Mouse (Mus musculus): ENCODE measurements around the gene Zan.

The Zan gene

GRCm38 (mm10) chr5:137334317-137334716 lies 142.5 kb downstream of the Zan start:
- in situ Hi-C loops (cut with MboI; ENCODE audit: low sequenced_read_pairs): no loop called here

- in situ Hi-C loops (cut with MboI; ENCODE audit: low sequenced_read_pairs): no loop called here
These were observed 143.2 kb downstream of the Zan start, which contains the start of gene Slc12a9 for GRCm38 (mm10) chr5:137333512-137334174. Gene Slc12a9 (minus strand): TSS chr5:137333597.

GRCm38 (mm10) chr5:137332857-137333511 lies 143.9 kb downstream of the Zan start:
- in situ Hi-C loops (cut with MboI; ENCODE audit: low sequenced_read_pairs): no loop called here

GRCm38 (mm10) chr5:137330910-137331309 lies 146.0 kb downstream of the Zan start:
- in situ Hi-C loops (cut with MboI; ENCODE audit: low sequenced_read_pairs): no loop called here
